Mouse (Mus musculus): ENCODE measurements around the gene Gm21650. TPM values are rescaled to one million over a fixed set of nuclear protein-coding genes. Genes with fewer than 3 reads are reported as not detected.
"Not testable (repeated sequence)": the region's sequence is repeated elsewhere in the genome, so short reads cannot be mapped to it uniquely, and the experiment has no call there.

Gm21650 gene
- total RNA-seq (2014; rRNA removed) (not detected in 2 replicates), polyA plus RNA-seq (2015; fragmentation: Nextera tagmentation; extraction: Ambion mirVana) (not detected in 2 replicates)

GRCm38 (mm10) chrY:77692508-77692907, at the start of gene Gm21650:
Gm21650 (plus strand) TSS chrY:77692808.
- no CpG with 5 or more reads among the region's 6 CpGs for WGBS
- H3K36me3 ChIP-seq (ENCODE audit: insufficient read depth, low read length); ATAC-seq; H3K27ac ChIP-seq; DNase-seq (ENCODE audit: low spot score); H3K9me3 ChIP-seq (ENCODE audit: low read length); H3K27me3 ChIP-seq (ENCODE audit: insufficient read depth, low read length); H3K9ac ChIP-seq (replicated peaks; ENCODE audit: low read length); H3K4me3 ChIP-seq (ENCODE audit: low read length); H3K4me1 ChIP-seq (ENCODE audit: insufficient read depth, low read length); H3K4me2 ChIP-seq (ENCODE audit: low read depth, low read length): not testable (repeated sequence)

Data from hindbrain, postnatal 0 days (tissue).